Mouse (Mus musculus) erythroblast, embryonic 14.5 days (primary cell): ENCODE measurements at regions not wholly inside any gene's neighbourhood (a gene's known extent, or its start where the extent isn't known, plus 50 kb on each side); places are given as distances from the start of the nearest gene placed in this dataset.

ENCODE experiments used
- GATA1 ChIP-seq: IDR thresholded peaks from 2 replicates; pipeline ENCODE4 v1.6.1; 2012; ENCODE audit warnings: low read length, inconsistent platforms, mixed read lengths
- TAL1 ChIP-seq: IDR thresholded peaks from 3 replicates; pipeline ENCODE4 v1.6.1; 2012; ENCODE audit warnings: low read length, inconsistent platforms, mixed read lengths

GRCm38 (mm10) chr6:31053003-31053402 lies 94.1 kb upstream of the Klf14 start:
- TF ChIP-seq GATA1 = no peak
- TF ChIP-seq TAL1 = no peak
